Mouse (Mus musculus) bone marrow, adult 2 months (tissue): Measurements from ENCODE around the gene Krt26.

Experiments
- CTCF ChIP-seq: fragments of 200-500 bp; IDR thresholded peaks from 2 replicates; pipeline ENCODE4 v1.5.1; 2011; ENCODE audit warnings: low read length, control low read depth; ENCODE audit not compliant: control insufficient read depth, insufficient read depth
- POLR2A ChIP-seq: fragments of 200-500 bp; IDR thresholded peaks from 2 replicates; pipeline ENCODE4 v1.6.1; 2011; ENCODE audit warnings: low read depth, mild to moderate bottlenecking, control low read depth, low read length, borderline replicate concordance; ENCODE audit not compliant: control insufficient read depth

DNA sequence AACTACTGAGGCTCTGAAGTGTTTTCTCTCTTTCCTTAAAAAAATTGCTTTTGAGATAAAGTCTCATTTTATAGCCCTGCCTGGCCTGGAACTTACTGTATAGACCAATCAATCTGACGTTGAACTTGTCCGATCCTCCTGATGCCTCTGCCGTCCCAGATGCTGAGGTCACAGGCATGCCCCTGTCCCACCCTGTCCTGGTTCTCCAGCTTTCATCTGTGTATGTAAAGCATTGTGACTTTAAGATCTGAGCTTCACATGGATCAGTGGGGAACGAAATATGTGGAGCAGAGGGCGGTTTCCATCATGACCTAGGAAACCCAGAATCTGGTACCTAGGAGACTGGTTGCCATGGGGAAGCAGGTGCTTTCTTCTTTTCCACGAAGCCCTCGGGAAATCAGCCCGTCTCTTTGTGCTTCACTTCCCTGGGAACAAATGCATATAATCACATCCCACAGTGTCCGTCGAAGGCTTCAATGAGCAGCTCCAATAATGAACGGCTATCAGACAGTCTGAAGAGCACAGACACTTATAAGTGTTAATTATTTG lies 1.6 kb upstream of the Krt26 start:
- TF ChIP-seq CTCF (no peak), POLR2A (no peak)
